Mouse (Mus musculus) C2C12 (cell line): ENCODE results near the gene Krtap9-3.

ENCODE experiments used
- CTCF ChIP-seq: IDR thresholded peaks from one replicate; pipeline ENCODE4 v1.5.1; 2011; ENCODE audit not compliant: control insufficient read depth, insufficient read depth, insufficient read length
- FOSL1 ChIP-seq: IDR thresholded peaks from one replicate; pipeline ENCODE4 v1.8.0; 2011; ENCODE audit warnings: mild to moderate bottlenecking, low read length; ENCODE audit not compliant: poor library complexity, insufficient read depth, severe bottlenecking
- MAX ChIP-seq: IDR thresholded peaks from one replicate; pipeline ENCODE4 v1.6.1; 2011; ENCODE audit warnings: mild to moderate bottlenecking, control low read depth
- MYOD1 ChIP-seq: IDR thresholded peaks from one replicate; pipeline ENCODE4 v1.6.1; 2011; ENCODE audit warnings: low read depth; ENCODE audit not compliant: control insufficient read depth, insufficient read length
- MYOG ChIP-seq: IDR thresholded peaks from one replicate; pipeline ENCODE4 v1.6.1; 2011; ENCODE audit not compliant: control insufficient read depth, insufficient read length; ENCODE audit errors: extremely low read depth
- USF1 ChIP-seq: IDR thresholded peaks from one replicate; pipeline ENCODE4 v1.6.1; 2011; ENCODE audit warnings: low read depth, mild to moderate bottlenecking, control low read depth, moderate library complexity

DNA sequence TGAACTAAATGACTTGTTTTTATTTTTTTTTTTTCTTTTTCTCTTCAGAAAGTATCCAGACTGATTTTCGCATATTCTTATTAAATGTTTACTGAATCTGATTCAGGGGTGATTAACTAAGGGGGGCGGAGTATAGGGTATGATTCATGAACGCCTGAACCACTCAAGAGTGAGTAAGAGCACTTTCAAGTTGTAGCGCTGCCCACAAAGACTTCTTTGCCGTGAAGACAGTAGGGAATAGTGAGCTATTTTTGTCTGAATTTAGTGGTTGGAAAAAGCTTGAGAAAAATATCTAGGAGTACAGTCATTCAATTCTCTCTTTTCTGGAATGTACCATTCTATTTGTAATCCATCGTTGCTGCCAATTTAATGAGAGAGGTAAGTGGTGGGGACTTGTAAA, 16.3 kb downstream of the Krtap9-3 start:
- TF ChIP-seq CTCF = no peak
- TF ChIP-seq MYOD1 = no peak
- TF ChIP-seq MAX = no peak
- TF ChIP-seq MYOG = no peak
- TF ChIP-seq USF1 = no peak
- TF ChIP-seq FOSL1 = peak; percentile 51
